Mouse (Mus musculus): ENCODE data around the gene Gm9639.
"Not testable (repeated sequence)": the region's sequence is repeated elsewhere in the genome, so short reads cannot be mapped to it uniquely, and the experiment has no call there.

Gm9639 gene

DNA sequence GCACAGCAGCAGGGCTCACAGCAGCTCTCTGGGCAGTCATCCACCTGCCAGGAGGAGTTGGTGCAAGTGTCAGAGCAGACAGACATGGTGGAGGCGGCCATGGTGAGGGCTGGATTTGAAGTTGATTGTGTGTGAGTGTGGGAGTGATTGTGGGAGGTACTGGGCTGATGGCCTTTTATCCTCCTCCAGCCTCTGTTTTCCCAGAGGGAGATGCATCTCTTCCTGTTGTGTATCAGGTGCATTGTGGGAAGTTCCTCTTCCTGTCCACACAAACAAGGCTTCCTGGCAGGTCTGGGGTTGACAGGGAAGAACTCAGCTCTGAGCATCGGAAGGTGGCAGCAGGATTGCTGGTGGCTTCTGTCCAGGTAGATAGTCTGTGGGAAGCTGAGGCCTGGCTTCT is at the start of gene Gm9639:
Gene Gm9639 (minus strand): TSS at position 101 of the 400 bp plus-strand sequence.
- no peak for DNase-seq (ENCODE audit: low spot score)

DNA sequence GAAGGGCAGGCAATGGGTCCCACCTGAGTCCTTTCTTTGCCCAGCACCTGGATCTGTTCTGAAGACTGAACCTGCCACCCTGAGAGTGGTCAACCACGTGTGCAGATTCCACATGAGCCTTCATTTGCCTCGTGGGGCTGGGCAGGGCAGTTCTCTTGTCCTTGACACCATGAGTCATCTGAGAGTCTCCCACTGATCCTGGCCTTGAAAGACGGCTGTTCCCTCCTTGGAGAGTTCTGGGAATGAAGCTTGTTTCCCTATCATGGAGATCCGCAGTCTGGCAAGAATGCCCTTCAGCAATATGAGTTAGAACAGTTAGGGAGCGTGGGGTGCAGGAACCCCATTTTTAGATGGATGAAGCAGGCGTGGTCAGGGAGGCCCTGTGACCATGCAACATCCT is 44.1 kb upstream of the Gm9639 start:
- DNase-seq (ENCODE audit: low spot score): no peak

GRCm38 (mm10) chr10:77835647-77836046 is 40.8 kb upstream of the Gm9639 start, which contains the start of gene Krtap10-10:
Gene Krtap10-10, plus strand, starts transcription at chr10:77835947.
- DNase-seq (ENCODE audit: low spot score): no peak

- no peak for DNase-seq (ENCODE audit: low spot score)
These were observed 32.1 kb upstream of the Gm9639 start, which contains the start of gene Krtap10-4 for GRCm38 (mm10) chr10:77826951-77827350. Gene Krtap10-4, minus strand, starts transcription at chr10:77827095.

- DNase-seq (ENCODE audit: low spot score): no peak
These were observed 24.3 kb upstream of the Gm9639 start for GRCm38 (mm10) chr10:77819203-77819602.

DNA sequence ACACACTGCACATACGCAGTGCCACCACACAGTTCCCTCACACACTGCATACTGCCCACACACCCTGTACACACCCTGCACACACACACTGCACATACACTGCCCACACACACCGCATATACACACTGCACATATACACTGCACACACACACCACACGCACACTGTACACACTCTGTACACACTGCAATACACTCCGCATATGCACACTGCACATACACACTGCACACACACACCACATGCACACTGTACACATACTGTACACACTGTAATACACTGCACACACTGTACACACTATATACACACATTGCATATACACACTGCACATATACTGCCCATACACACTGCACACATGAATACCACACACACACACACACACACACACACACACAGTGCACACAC is 23.6 kb upstream of the Gm9639 start:
- no peak for DNase-seq (ENCODE audit: low spot score)

- DNase-seq (ENCODE audit: low spot score): no peak
These were observed 20.6 kb upstream of the Gm9639 start for GRCm38 (mm10) chr10:77815514-77815913.

DNA sequence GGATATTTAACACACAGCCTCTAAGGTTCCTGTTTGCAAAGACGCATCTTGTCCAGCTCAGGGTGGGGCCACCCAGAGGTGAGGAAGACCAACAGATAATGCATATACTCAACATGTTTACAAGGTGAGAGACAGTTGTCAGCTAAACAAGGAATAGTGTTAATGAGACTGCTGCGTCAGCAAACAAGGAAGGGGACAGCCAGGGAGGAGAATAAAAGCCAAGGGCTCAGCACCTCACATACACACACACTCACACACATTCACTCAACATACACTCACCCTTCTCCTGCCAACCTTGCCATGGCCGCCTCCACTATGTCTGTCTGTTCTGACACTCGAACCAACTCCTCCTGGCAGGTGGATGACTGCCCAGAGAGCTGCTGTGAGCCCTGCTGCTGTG is 19.5 kb upstream of the Gm9639 start, which contains the start of gene Gm2696:
Gene Gm2696 (plus strand): TSS at position 301 of the 400 bp plus-strand sequence.
- no peak for DNase-seq (ENCODE audit: low spot score)

GRCm38 (mm10) chr10:77811743-77812142 is 16.9 kb upstream of the Gm9639 start, which contains the start of gene Gm9507:
Gene Gm9507, minus strand, starts transcription at chr10:77811843.
- no peak for DNase-seq (ENCODE audit: low spot score)

- no peak for DNase-seq (ENCODE audit: low spot score)
These were observed 9.2 kb upstream of the Gm9639 start for GRCm38 (mm10) chr10:77804095-77804494.

GRCm38 (mm10) chr10:77798921-77799508 is 4.1 kb upstream of the Gm9639 start, which contains the start of gene Gm19668:
Gene Gm19668, minus strand, starts transcription at chr10:77799133.
- no peak for DNase-seq (ENCODE audit: low spot score)

- not testable (repeated sequence) for DNase-seq (ENCODE audit: low spot score)
These were observed 3.5 kb upstream of the Gm9639 start for GRCm38 (mm10) chr10:77798164-77798920.

DNA sequence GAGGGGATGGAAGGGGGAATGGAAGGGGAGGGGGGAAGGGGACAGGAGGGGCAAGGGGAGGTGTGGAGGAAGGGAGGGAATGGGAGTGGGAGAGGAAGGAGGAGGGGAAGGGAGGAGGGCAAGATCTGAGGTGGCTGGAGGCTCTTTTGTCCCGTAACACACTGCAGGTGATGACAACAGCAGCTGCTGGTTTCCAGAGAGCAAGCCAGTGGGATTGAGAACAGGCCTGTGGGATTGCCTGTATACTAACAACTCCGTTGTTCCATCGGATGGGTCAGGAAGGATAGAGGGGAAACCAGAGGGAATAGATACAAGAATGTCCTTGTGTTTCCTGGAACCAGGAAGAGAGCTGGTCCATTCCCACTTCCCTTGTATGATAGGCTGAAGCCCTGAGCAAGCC is 2.8 kb upstream of the Gm9639 start:
- DNase-seq (ENCODE audit: low spot score): no peak

DNA sequence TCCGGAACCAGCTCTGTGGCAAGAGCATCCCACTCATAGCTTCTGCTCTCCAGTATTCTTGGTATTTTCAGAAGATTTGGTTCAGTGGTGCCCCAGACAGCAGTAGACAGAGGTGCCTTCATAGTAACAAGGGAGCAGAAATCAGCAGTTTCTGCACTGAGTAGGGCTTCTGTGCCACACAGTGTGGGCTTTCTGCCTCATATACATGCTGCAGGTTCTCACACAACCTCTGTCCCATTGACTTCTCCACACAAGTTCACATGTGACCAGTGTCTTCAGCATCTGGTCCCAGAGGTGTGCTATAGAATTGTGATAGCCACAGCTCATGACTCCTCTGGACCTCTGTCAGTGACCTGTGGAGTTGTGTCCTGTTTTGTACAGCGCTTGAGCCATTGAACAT is 6.3 kb downstream of the Gm9639 start:
- no peak for DNase-seq (ENCODE audit: low spot score)

DNA sequence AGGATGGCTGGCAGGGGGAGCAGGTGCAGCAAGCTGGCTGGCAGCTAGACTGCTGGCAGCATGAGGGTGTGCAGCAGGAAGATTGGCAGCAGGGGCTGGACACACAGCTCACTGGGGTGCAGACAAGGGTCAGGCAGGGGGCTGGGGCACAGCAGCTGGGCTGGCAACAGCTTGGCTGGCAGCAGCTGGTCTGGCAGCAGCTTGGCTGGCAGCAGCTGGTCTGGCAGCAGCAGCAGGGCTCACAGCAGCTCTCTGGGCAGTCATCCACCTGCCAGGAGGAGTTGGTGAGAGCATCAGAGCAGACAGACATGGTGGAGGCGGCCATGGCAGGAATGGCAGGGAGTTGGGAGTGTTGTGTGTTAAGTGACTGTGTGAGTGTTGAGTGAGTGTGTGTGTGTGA is 7.0 kb downstream of the Gm9639 start, which contains the start of gene Gm7137:
Gene Gm7137 (minus strand): TSS at position 325 of the 400 bp plus-strand sequence.
- DNase-seq (ENCODE audit: low spot score): not testable (repeated sequence)

DNA sequence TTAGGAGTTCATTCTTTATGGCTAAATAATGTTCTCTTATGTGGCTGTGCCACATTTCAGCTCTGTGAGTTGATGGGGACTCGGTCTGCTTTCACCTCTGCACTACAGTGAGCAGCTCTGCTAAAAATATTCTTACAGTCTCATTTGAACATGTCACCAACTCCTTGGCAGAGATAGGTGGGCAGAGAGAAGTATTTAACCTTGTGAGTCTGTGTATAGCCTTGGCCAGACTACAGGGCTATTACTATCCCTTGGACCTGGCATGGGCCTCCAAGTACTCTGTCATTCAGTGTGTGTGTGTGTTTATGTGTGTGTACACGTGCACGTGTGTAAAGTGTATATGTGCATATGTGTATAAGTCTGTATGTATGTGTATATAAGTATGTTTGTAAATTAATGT is 11.5 kb downstream of the Gm9639 start:
- not testable (repeated sequence) for DNase-seq (ENCODE audit: low spot score)

- DNase-seq (ENCODE audit: low spot score): not testable (repeated sequence)
These were observed 12.4 kb downstream of the Gm9639 start, which contains the start of gene Gm3250 for GRCm38 (mm10) chr10:77782442-77782841. Gene Gm3250, minus strand, starts transcription at chr10:77782542.

DNA sequence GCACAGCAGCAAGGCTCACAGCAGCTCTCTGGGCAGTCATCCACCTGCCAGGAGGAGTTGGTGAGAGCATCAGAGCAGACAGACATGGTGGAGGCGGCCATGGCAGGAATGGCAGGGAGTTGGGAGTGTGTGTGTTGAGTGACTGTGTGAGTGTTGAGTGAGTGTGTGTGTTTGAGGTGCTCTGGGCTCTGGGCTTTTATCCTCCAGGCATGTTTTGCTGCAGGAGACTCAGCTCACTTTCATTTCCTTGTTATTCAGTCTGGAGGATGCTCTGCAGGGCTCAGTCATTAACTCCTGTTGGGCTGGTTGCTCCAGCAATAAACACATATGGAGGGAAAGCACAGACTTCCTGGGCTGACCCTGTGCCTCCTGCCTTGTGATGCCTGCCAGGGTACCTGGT is 18.0 kb downstream of the Gm9639 start, which contains the start of gene Gm7138:
Gene Gm7138 (minus strand): TSS at position 101 of the 400 bp plus-strand sequence.
- DNase-seq (ENCODE audit: low spot score): not testable (repeated sequence)

GRCm38 (mm10) chr10:77772142-77772541 is 22.7 kb downstream of the Gm9639 start:
- DNase-seq (ENCODE audit: low spot score): not testable (repeated sequence)

DNA sequence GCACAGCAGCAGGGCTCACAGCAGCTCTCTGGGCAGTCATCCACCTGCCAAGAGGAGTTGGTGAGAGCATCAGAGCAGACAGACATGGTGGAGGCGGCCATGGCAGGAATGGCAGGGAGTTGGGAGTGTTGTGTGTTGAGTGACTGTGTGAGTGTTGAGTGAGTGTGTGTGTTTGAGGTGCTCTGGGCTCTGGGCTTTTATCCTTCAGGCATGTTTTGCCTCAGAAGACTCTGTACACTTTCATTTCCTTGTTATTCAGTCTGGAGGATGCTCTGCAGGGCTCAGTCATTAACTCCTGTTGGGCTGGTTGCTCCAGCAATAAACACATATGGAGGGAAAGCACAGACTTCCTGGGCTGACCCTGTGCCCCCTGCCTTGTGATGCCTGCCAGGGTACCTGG is 23.7 kb downstream of the Gm9639 start, which contains the start of gene Gm3238:
Gene Gm3238 (minus strand): TSS at position 101 of the 400 bp plus-strand sequence.
- not testable (repeated sequence) for DNase-seq (ENCODE audit: low spot score)

- no peak for DNase-seq (ENCODE audit: low spot score)
These were observed 25.1 kb downstream of the Gm9639 start for GRCm38 (mm10) chr10:77769727-77770126.

GRCm38 (mm10) chr10:77759582-77759981 is 35.3 kb downstream of the Gm9639 start, which contains the start of gene Gm3233:
Gene Gm3233, minus strand, starts transcription at chr10:77759682.
- DNase-seq (ENCODE audit: low spot score): not testable (repeated sequence)

- DNase-seq (ENCODE audit: low spot score): no peak
These were observed 41.4 kb downstream of the Gm9639 start for GRCm38 (mm10) chr10:77753448-77753847.

Measured in ovary, postnatal 14 days (tissue).